9 mouse cellular contexts compared by ENCODE assay signal in the genomic region with DNA sequence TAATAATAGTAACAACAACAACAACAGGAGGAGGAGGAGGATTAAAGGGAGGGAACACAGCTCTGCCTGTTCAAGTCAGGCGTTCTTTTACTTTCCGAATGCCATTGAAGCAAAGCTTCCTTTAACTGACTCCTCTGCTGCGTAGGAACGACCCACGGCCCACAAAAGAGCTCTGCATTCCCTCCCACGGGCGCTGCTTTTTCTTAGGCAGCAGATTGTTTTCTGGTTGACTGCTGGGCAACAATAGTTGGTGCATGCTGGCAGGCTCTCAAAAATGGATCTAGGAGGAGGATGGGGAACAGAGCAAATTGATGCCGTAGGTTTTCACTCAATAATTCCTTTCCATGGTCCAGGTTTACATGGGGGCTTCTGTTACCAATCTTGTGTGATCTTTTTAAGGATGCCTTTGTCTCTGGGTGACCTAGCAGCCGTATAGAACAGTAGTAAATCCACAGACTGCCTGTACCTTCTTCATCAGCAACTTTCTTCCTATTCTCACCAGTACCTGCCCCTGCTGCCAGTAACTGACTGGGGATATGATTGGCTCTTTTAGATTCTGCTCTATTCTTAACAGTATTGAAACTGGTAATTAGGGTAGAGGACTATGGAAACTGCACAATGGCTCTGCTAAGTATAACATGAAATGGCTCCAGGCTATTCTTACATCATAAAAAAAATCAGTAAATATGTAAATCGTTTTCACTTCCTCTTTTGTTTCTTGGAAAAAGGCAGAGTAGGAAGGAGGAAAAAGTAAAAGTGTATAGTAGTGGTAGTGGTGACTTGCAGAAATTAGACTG.
DNase-seq lines count a peak whose midpoint lies in the region; ATAC-seq and TF ChIP-seq lines count a peak whose summit lies in the region.
"Had no signal": no experiment of that assay in that cellular context is flagged by ENCODE, and none has a peak within 500 bp of the region (broad histone marks: within the 10 kb centered on the region; RNA-seq: fewer than 3 reads in every experiment).

No protein-coding gene starts in this region.

- peak; percentile 22 for DNase-seq in right cerebral cortex, adult 18-20 months
- no peak for DNase-seq in right cerebral cortex, postnatal 36 days (ENCODE audit: low spot score in 2 of 2)
- peak; percentile 28 to 50 for DNase-seq in layer of hippocampus, adult 8-10 months (ENCODE audit: low spot score in 2 of 2)
- no peak for DNase-seq in stomach, postnatal 0 days (ENCODE audit: low spot score)
- no peak for DNase-seq in cerebellum, adult 11-12 months
- no peak for DNase-seq in adrenal gland, adult (ENCODE audit: inconsistent age in 2 of 2, low spot score in 1 of 2)

- H3K4me1 ChIP-seq in embryonic facial prominence, embryonic 12.5 days, result no peaks in the 10 kb centered on the region
- H3K4me1 ChIP-seq in neural tube, embryonic 15.5 days, result peaks cover 5% of the 10 kb centered on the region; the same call in 1 of the 2 replicates
- no peaks in the 10 kb centered on the region for H3K4me1 ChIP-seq in stomach, postnatal 0 days (replicated peaks; ENCODE audit: control insufficient read depth, insufficient read depth)
- H3K4me1 ChIP-seq: limb, embryonic 13.5 days had no signal

- WGBS in embryonic facial prominence, embryonic 12.5 days, result 28% methylated on average over 10 of the region's 10 CpGs
- 15% methylated on average over 10 of the region's 10 CpGs for WGBS in neural tube, embryonic 15.5 days
- 56% methylated on average over 10 of the region's 10 CpGs for WGBS in stomach, postnatal 0 days

- no peak overlapping the region for H3K4me3 ChIP-seq in embryonic facial prominence, embryonic 12.5 days
- H3K4me3 ChIP-seq in neural tube, embryonic 15.5 days (replicated peaks), result no peak overlapping the region
- no peak overlapping the region for H3K4me3 ChIP-seq in stomach, postnatal 0 days (ENCODE audit: low read depth, low read length)
- H3K4me3 ChIP-seq: limb, embryonic 13.5 days had no signal

- H3K27ac ChIP-seq in embryonic facial prominence, embryonic 12.5 days, result peak overlapping the region; percentile 46; the same call in 1 of the 2 replicates
- H3K27ac ChIP-seq in neural tube, embryonic 15.5 days (replicated peaks), result peak overlapping the region; percentile 56
- no peak overlapping the region for H3K27ac ChIP-seq in stomach, postnatal 0 days (replicated peaks)
- H3K27ac ChIP-seq: limb, embryonic 13.5 days had no signal

- no peak overlapping the region for H3K4me2 ChIP-seq in embryonic facial prominence, embryonic 12.5 days (replicated peaks)
- peak overlapping the region; percentile 27 for H3K4me2 ChIP-seq in neural tube, embryonic 15.5 days
- H3K4me2 ChIP-seq in stomach, postnatal 0 days (replicated peaks; ENCODE audit: low read depth), result no peak overlapping the region
- H3K4me2 ChIP-seq: limb, embryonic 13.5 days had no signal

- H3K9ac ChIP-seq in embryonic facial prominence, embryonic 12.5 days, result no peak overlapping the region
- no peak overlapping the region for H3K9ac ChIP-seq in neural tube, embryonic 15.5 days (replicated peaks)
- H3K9ac ChIP-seq in stomach, postnatal 0 days (ENCODE audit: low read length), result no peak overlapping the region
- H3K9ac ChIP-seq: limb, embryonic 13.5 days had no signal

- no peaks in the 10 kb centered on the region for H3K27me3 ChIP-seq in embryonic facial prominence, embryonic 12.5 days
- H3K27me3 ChIP-seq in neural tube, embryonic 15.5 days (replicated peaks), result no peaks in the 10 kb centered on the region
- H3K27me3 ChIP-seq in stomach, postnatal 0 days (ENCODE audit: control insufficient read depth, insufficient read depth, low read length), result no peaks in the 10 kb centered on the region
- H3K27me3 ChIP-seq: limb, embryonic 13.5 days had no signal

- TF ChIP-seq CTCF in stomach, postnatal 0 days (IDR thresholded peaks at IDR 0.05; ENCODE audit: low read depth), result no peak

- ATAC-seq in embryonic facial prominence, embryonic 12.5 days (ENCODE audit: insufficient number of reproducible peaks, insufficient read depth, low FRiP score, low TSS enrichment), result no peak
- ATAC-seq in neural tube, embryonic 15.5 days (ENCODE audit: low FRiP score), result peak; percentile 86
- ATAC-seq in stomach, postnatal 0 days (ENCODE audit: low FRiP score, low TSS enrichment), result no peak

- no peak for TF ChIP-seq EP300 in stomach, postnatal 0 days (optimal IDR thresholded peaks at IDR 0.05)

- H3K36me3 ChIP-seq in embryonic facial prominence, embryonic 12.5 days, result no peaks in the 10 kb centered on the region
- H3K36me3 ChIP-seq in neural tube, embryonic 15.5 days, result no peaks in the 10 kb centered on the region
- no peaks in the 10 kb centered on the region for H3K36me3 ChIP-seq in stomach, postnatal 0 days (ENCODE audit: control insufficient read depth, insufficient read depth, low read length)
- H3K36me3 ChIP-seq: limb, embryonic 13.5 days had no signal

- no peaks in the 10 kb centered on the region for H3K9me3 ChIP-seq in embryonic facial prominence, embryonic 12.5 days
- no peaks in the 10 kb centered on the region for H3K9me3 ChIP-seq in neural tube, embryonic 15.5 days (replicated peaks)
- no peaks in the 10 kb centered on the region for H3K9me3 ChIP-seq in stomach, postnatal 0 days (ENCODE audit: control insufficient read depth, low read length)
- H3K9me3 ChIP-seq: limb, embryonic 13.5 days had no signal

Comparison
In these comparisons a context has a peak if more than half of its experiments do, and no peak if none do; other contexts are left out.
1. DNase-seq: peak in right cerebral cortex, adult 18-20 months (single experiment) and layer of hippocampus, adult 8-10 months (2 of 2); none in right cerebral cortex, postnatal 36 days (0 of 2), stomach, postnatal 0 days (single experiment), cerebellum, adult 11-12 months (single experiment) and adrenal gland, adult (0 of 2).